9 mouse cellular contexts compared by ENCODE assay signal in the genomic region with DNA sequence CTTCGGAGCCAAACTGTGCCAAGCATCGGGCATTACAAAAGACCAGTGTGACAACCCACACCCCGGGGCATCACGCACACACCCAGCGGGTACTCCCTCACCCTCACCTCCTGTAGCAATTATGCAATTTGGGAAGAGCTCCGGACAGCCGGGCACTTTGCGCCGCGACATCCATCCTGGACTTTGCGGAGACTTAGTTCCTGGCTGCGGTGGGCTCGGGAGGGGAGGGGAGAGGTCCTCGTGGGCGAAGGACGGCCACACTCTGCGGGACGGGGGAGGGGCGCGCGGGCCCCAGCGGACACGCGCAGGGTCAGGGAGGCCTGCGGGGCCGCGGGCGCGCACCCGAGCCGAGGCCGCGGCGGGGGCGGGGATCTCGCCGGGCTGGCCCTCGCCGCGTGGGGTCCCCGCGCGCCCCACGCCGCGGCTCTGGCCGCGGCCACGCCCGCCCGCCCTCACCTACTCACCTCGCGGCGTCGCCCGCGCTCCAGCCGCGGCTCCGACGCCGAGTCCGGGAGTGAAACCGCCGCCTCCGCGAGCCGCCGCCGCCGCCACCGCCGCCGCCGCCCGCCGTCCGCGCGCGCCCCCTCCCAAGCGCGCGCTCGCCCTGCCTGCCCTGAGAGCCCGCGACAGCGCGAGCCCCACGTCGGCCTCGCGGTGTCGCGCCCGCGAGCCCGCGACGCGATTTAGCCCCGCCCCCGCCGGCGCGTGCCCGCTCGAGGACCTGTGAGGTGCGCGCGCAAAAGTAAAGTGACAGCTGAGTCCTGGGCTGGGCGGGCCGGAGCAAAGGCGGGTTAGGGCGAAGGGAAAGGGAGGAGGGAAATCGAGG. TPM values are rescaled to one million over a fixed set of nuclear protein-coding genes. Genes with fewer than 3 reads are reported as not detected.
DNase-seq lines count a peak whose midpoint lies in the region; ATAC-seq and TF ChIP-seq lines count a peak whose summit lies in the region.
"Had no signal": no experiment of that assay in that cellular context is flagged by ENCODE, and none has a peak within 500 bp of the region (broad histone marks: within the 10 kb centered on the region; RNA-seq: fewer than 3 reads in every experiment).

No protein-coding gene starts in this region.

- peak overlapping the region; percentile 70 for H3K27ac ChIP-seq in heart, embryonic 13.5 days (replicated peaks)
- H3K27ac ChIP-seq in kidney, postnatal 0 days, result peak overlapping the region; percentile 70
- 0 out of 2 replicates have a peak overlapping the region, but pooled peaks have one; percentile 5 for H3K27ac ChIP-seq in liver, adult 2 months (replicated peaks; ENCODE audit: insufficient read depth, low read depth, low read length)

- H3K9me3 ChIP-seq in heart, embryonic 13.5 days, result no peaks in the 10 kb centered on the region
- no peaks in the 10 kb centered on the region for H3K9me3 ChIP-seq in kidney, postnatal 0 days (replicated peaks; ENCODE audit: low read length)

- H3K4me1 ChIP-seq in heart, embryonic 13.5 days, result peaks cover 10% of the 10 kb centered on the region
- H3K4me1 ChIP-seq in kidney, postnatal 0 days (replicated peaks; ENCODE audit: insufficient read depth, low read length), result peaks cover 3% of the 10 kb centered on the region; the same call in 1 of the 2 replicates
- peaks cover 9% of the 10 kb centered on the region; the same call in 1 of the 2 replicates for H3K4me1 ChIP-seq in liver, adult 2 months (ENCODE audit: control insufficient read depth, insufficient read depth, low read length)

- peak; percentile 41; the same call in 1 of the 2 replicates for TF ChIP-seq POLR2A in brain, embryonic 14.5 days (IDR thresholded peaks at IDR 0.05; ENCODE audit: borderline replicate concordance, extremely low read depth, insufficient read depth, insufficient read length, poor library complexity, severe bottlenecking)
- no peak for TF ChIP-seq POLR2A in liver, adult 2 months (IDR thresholded peaks at IDR 0.05; ENCODE audit: extremely low read depth, insufficient read depth, low read length)

- no peak for TF ChIP-seq CTCF in brain, embryonic 14.5 days (IDR thresholded peaks at IDR 0.05; ENCODE audit: borderline replicate concordance, extremely low read depth, insufficient read depth, insufficient read length)
- no peak for TF ChIP-seq CTCF in kidney, postnatal 0 days (IDR thresholded peaks at IDR 0.05; ENCODE audit: low read depth)
- TF ChIP-seq CTCF in liver, adult 2 months (IDR thresholded peaks at IDR 0.05; ENCODE audit: low read depth, low read length), result no peak

- peak; percentile 72 for ATAC-seq in heart, embryonic 13.5 days (ENCODE audit: extremely low read depth, insufficient number of reproducible peaks, low FRiP score, low TSS enrichment)
- peak; percentile 94 for ATAC-seq in kidney, postnatal 0 days (replicated peaks; ENCODE audit: low FRiP score, low read depth)
- 0 out of 2 replicates have a peak, but pooled peaks have one; percentile 17 for ATAC-seq in monocyte, adult 5-6 weeks (replicated peaks; ENCODE audit: insufficient number of reproducible peaks, low FRiP score, low TSS enrichment, poor library complexity, severe bottlenecking)

- WGBS in heart, embryonic 13.5 days, result under 1% methylated on average over 87 of the region's 116 CpGs
- WGBS in kidney, postnatal 0 days, result under 1% methylated on average over 111 of the region's 116 CpGs
- 4% methylated on average over 113 of the region's 116 CpGs for WGBS in liver, adult 2 months

- DNase-seq in 3T3-L1 (ENCODE audit: low read depth, low spot score), result peak; percentile 81
- DNase-seq in brain, embryonic 14.5 days (ENCODE audit: low read depth), result peak; percentile 95
- peak; percentile 38 for DNase-seq in fibroblast of lung, adult 2 months (ENCODE audit: low read depth)
- peak; percentile 93 for DNase-seq in kidney, postnatal 0 days (ENCODE audit: low spot score)
- peak; percentile 72 for DNase-seq in liver, adult 2 months (ENCODE audit: extremely low read depth, low read depth, low spot score)
- peak; percentile 70 to 84 for DNase-seq in spleen, postnatal 4 days (ENCODE audit: low spot score in 2 of 2)

- peak overlapping the region; percentile 91 for H3K9ac ChIP-seq in heart, embryonic 13.5 days
- peak overlapping the region; percentile 95 for H3K9ac ChIP-seq in kidney, postnatal 0 days (ENCODE audit: low read depth, low read length)
- peak overlapping the region; percentile 74 for H3K9ac ChIP-seq in liver, adult 2 months (ENCODE audit: low read depth, low read length)

- peak overlapping the region; percentile 77 for H3K4me3 ChIP-seq in heart, embryonic 13.5 days
- H3K4me3 ChIP-seq in kidney, postnatal 0 days (replicated peaks; ENCODE audit: low read depth, low read length), result peak overlapping the region; percentile 72
- H3K4me3 ChIP-seq in liver, adult 2 months (ENCODE audit: insufficient read depth, low read depth, low read length), result peak overlapping the region; percentile 74

- no peaks in the 10 kb centered on the region for H3K36me3 ChIP-seq in heart, embryonic 13.5 days
- no peaks in the 10 kb centered on the region for H3K36me3 ChIP-seq in kidney, postnatal 0 days (ENCODE audit: insufficient read depth, low read length)
- no peaks in the 10 kb centered on the region for H3K36me3 ChIP-seq in liver, adult 2 months (ENCODE audit: control insufficient read depth, insufficient read depth, low read length)

- H3K4me2 ChIP-seq in heart, embryonic 13.5 days, result peak overlapping the region; percentile 81
- H3K4me2 ChIP-seq in kidney, postnatal 0 days (ENCODE audit: low read length), result peak overlapping the region; percentile 79

- H3K27me3 ChIP-seq in heart, embryonic 13.5 days (replicated peaks), result no peaks in the 10 kb centered on the region
- H3K27me3 ChIP-seq in kidney, postnatal 0 days (ENCODE audit: insufficient read depth, low read length), result no peaks in the 10 kb centered on the region
- H3K27me3 ChIP-seq in liver, adult 2 months (ENCODE audit: control insufficient read depth, insufficient read depth, low read length), result no peaks in the 10 kb centered on the region
- H3K27me3 ChIP-seq: CH12.LX had no signal

- no peaks in the 10 kb centered on the region for H3K79me2 ChIP-seq in liver, adult 2 months (ENCODE audit: control insufficient read depth, insufficient read depth, low read length)

RNA-seq across cellular contexts. Expression of a gene that starts 0.7 kb away (rescaled TPM):
- 121 and 126 TPM in 2 replicates for polyA plus RNA-seq in brain, embryonic 14.5 days (2012; rRNA removed)
- 40.9 and 43.4 TPM in 2 replicates for polyA plus RNA-seq in heart, embryonic 13.5 days (2015; fragmentation: Nextera tagmentation; extraction: Ambion mirVana)
- 53.8 and 55.0 TPM in 2 replicates for polyA plus RNA-seq in kidney, postnatal 0 days (2015; fragmentation: Nextera tagmentation; extraction: Ambion mirVana)
- 15.0 and 25.2 TPM in 2 replicates for total RNA-seq in liver, adult 2 months (2014; rRNA removed)
- polyA plus RNA-seq in liver, adult 2 months (2012; rRNA removed), result 84.8 and 85.6 TPM in 2 replicates
- total RNA-seq in monocyte, adult 5-6 weeks (2017), result 0.39 to 0.43 TPM in 2 of 3 replicates, not detected in the other
- total RNA-seq: CH12.LX had no signal

Comparison
In these comparisons a context has a peak if more than half of its experiments do, and no peak if none do; other contexts are left out.
1. Peak in every context shown above with its lines: DNase-seq, ATAC-seq, H3K4me3 ChIP-seq and H3K27ac ChIP-seq.
2. DNase-seq: peak in every context shown above with its lines; median percentile 95 in brain, embryonic 14.5 days; 93 in kidney, postnatal 0 days; 81 in 3T3-L1; 77 in spleen, postnatal 4 days; 72 in liver, adult 2 months; 38 in fibroblast of lung, adult 2 months.
3. ATAC-seq: peak in every context shown above with its lines; median percentile 94 in kidney, postnatal 0 days; 72 in heart, embryonic 13.5 days; 17 in monocyte, adult 5-6 weeks.
4. H3K27ac ChIP-seq: peak in every context shown above with its lines; median percentile 70 in heart, embryonic 13.5 days; 70 in kidney, postnatal 0 days; 5 in liver, adult 2 months.